Mouse (Mus musculus): ENCODE results near the gene Faap100. TPM values are rescaled to one million over a fixed set of nuclear protein-coding genes. Genes with fewer than 3 reads are reported as not detected.

The Faap100 gene
- polyA plus RNA-seq, 1 experiment from 2014 or later = 39.5 TPM

DNA sequence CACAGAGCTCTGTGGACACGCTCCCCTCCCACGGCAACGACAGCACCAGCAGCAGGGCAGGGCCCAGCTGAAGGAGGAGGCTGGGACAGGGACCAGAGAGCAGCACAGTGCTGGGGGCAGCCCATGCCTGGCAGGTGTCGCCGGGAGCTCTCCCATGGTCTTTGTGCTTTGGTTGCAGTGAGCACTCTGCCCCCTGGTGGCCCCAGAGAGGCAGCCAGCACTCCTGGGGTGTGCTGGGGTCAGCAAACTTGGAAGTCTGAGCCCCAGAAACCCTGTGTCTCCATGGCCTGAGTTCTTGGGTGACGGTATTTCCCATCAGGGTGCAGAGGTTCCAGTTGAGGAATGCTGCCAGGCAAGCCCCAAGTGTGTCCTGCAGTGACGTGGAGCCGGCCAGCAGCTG lies 8.9 kb downstream of the Faap100 start:
- ATAC-seq (ENCODE audit: insufficient read depth, low FRiP score, low TSS enrichment) = no peak
- Histone ChIP-seq H3K27me3 (ENCODE audit: control insufficient read depth, insufficient read depth, low read length) (no peaks in the 10 kb centered on the region), H3K9ac (ENCODE audit: low read length) (peak overlapping the region; percentile 37; the same call in 1 of the 2 replicates), H3K4me2 (ENCODE audit: low read depth) (no peak overlapping the region), H3K27ac (ENCODE audit: low read depth, low read length) (0 out of 2 replicates have a peak overlapping the region, but pooled peaks have one; percentile 14), H3K4me3 (ENCODE audit: low read depth, low read length) (no peak overlapping the region), H3K4me1 (ENCODE audit: control insufficient read depth, insufficient read depth, low read length) (0 out of 2 replicates have a peak, but pooled peaks cover 3% of the 10 kb centered on the region), H3K9me3 (ENCODE audit: control insufficient read depth, low read length) (no peaks in the 10 kb centered on the region), H3K36me3 (ENCODE audit: control insufficient read depth, insufficient read depth, low read length) (peaks cover 4% of the 10 kb centered on the region; the same call in 1 of the 2 replicates)
- 42% methylated on average over 8 of the region's 8 CpGs for WGBS
- DNase-seq (ENCODE audit: low spot score) = peak; percentile 77

DNA sequence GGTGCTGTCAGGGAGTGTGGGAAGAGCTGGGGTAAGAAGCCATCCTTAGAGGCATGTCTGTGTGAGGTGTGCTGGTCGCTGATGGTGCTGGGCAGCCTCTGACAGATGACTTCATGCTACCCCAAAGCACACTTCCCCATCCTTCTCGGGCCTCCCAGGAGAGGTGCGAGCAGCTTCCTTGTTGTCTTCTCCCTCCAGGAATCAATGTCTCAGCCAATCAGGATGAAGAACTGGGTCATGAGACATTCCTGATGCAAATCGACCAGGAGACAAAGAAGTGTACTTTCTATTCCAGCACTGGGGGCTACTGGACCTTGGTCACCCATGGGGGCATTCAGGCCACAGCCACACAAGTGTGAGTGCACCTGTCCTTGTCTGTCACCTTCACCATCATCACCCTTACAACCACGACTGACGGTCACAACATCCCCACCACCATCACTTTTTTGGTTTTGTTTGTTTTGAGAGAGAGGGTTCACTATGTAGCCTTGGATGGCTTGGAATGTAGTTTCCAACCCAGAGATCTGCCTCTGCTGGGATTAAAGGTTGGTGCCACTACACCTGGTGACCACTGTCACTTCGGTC lies 12.0 kb downstream of the Faap100 start:
- no peak overlapping the region for H3K4me3 ChIP-seq (ENCODE audit: low read depth, low read length)
- WGBS = 32% methylated on average over 7 of the region's 7 CpGs

DNA sequence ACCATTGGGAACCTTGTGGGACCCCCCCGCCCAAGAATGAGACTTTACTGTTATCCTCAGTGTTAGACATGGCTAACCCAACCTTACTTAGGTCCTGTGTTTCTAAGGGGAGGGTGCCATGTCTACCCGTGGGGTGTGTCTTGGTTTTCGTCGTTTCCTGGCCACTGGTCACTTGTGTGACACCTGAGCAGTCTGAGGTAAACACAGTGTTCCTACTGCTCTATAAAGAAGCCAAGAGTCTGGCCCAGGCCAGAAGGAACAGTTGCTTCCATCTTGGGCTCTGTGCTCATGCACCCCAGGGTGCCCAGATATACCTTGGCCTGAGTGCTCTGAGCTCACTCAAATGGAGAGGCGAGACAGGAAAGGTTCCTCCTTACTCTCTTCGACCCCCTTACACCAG lies 15.7 kb downstream of the Faap100 start:
- DNase-seq (ENCODE audit: low spot score) (no peak), ATAC-seq (ENCODE audit: insufficient read depth, low FRiP score, low TSS enrichment) (no peak)
- Histone ChIP-seq H3K36me3 (ENCODE audit: control insufficient read depth, insufficient read depth, low read length) (no peaks in the 10 kb centered on the region), H3K9ac (ENCODE audit: low read length) (no peak overlapping the region), H3K4me3 (ENCODE audit: low read depth, low read length) (no peak overlapping the region), H3K27ac (ENCODE audit: low read depth, low read length) (no peak overlapping the region), H3K4me2 (ENCODE audit: low read depth) (no peak overlapping the region), H3K9me3 (ENCODE audit: control insufficient read depth, low read length) (no peaks in the 10 kb centered on the region), H3K4me1 (ENCODE audit: control insufficient read depth, insufficient read depth, low read length) (peaks cover 9% of the 10 kb centered on the region), H3K27me3 (ENCODE audit: control insufficient read depth, insufficient read depth, low read length) (no peaks in the 10 kb centered on the region)
- WGBS = 79% methylated on average over 6 of the region's 6 CpGs

More for the DNA sequence above, 12.0 kb downstream of the Faap100 start:
- H3K36me3 ChIP-seq (ENCODE audit: control insufficient read depth, insufficient read depth, low read length) = peaks cover 4% of the 10 kb centered on the region; the same call in 1 of the 2 replicates
- no peak overlapping the region for H3K4me2 ChIP-seq (ENCODE audit: low read depth)
- no peaks in the 10 kb centered on the region for H3K9me3 ChIP-seq (ENCODE audit: control insufficient read depth, low read length)
- DNase-seq (ENCODE audit: low spot score) (no peak), ATAC-seq (ENCODE audit: insufficient read depth, low FRiP score, low TSS enrichment) (no peak)
- no peak overlapping the region for H3K9ac ChIP-seq (ENCODE audit: low read length)
- no peak overlapping the region for H3K27ac ChIP-seq (ENCODE audit: low read depth, low read length)
- H3K27me3 ChIP-seq (ENCODE audit: control insufficient read depth, insufficient read depth, low read length) = no peaks in the 10 kb centered on the region
- 0 out of 2 replicates have a peak, but pooled peaks cover 3% of the 10 kb centered on the region for H3K4me1 ChIP-seq (ENCODE audit: control insufficient read depth, insufficient read depth, low read length)

DNA sequence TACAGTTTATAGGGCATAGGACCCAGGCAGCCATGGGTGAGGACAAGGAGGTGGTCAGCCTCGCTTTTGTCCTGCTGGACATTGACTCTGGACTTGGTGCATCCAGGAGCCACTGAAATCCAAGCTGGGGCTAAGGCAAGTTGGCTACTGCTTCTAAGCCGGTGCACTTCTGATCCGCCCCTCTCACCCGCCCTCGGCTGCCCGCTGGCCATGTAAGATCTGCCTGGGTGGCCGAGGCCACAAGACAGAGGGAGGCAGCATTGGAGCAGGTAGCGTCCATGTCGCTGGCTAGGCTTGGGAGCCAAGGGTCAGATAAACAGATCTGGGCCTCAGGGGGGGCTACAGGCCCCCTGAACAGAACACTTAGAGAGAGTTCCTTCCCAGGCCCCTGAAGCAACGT lies 17.3 kb downstream of the Faap100 start, which contains the start of gene Fscn2:
Gene Fscn2 (plus strand): TSS at position 240 of the 400 bp plus-strand sequence.
- ATAC-seq (ENCODE audit: insufficient read depth, low FRiP score, low TSS enrichment) = no peak
- no peak within 1 kb of the TSS for H3K9ac ChIP-seq (ENCODE audit: low read length)
- peaks cover 13% of the 10 kb centered on the region for H3K4me1 ChIP-seq (ENCODE audit: control insufficient read depth, insufficient read depth, low read length)
- WGBS = 75% methylated on average over 10 of the region's 10 CpGs
- DNase-seq (ENCODE audit: low spot score) = no peak
- no peaks in the 10 kb centered on the region for H3K27me3 ChIP-seq (ENCODE audit: control insufficient read depth, insufficient read depth, low read length)
- H3K9me3 ChIP-seq (ENCODE audit: control insufficient read depth, low read length) = no peaks in the 10 kb centered on the region
- H3K4me2 ChIP-seq (ENCODE audit: low read depth) = no peak within 1 kb of the TSS
- H3K27ac ChIP-seq (ENCODE audit: low read depth, low read length) = no peak within 1 kb of the TSS
- no peaks in the 10 kb centered on the region for H3K36me3 ChIP-seq (ENCODE audit: control insufficient read depth, insufficient read depth, low read length)
- no peak within 1 kb of the TSS for H3K4me3 ChIP-seq (ENCODE audit: low read depth, low read length)

DNA sequence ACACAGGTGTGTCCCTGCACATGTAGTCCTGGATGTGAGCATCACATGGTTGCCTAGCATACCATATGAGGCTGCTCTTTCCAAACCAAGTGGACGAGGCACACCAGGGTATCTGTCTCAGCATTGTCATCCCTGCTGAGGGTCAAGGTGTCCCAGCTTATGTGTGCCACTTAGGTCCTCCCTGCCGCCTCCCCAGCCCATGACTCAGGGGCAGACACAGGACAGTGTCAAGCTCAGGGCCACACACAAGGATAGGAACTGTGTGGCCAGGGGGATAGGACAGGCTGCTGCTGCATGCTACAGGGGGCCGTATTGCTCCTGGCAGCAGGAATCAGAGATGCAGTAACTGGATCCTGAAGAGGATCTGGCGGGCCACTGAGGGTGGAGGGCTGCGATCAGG lies 17.8 kb downstream of the Faap100 start:
- Histone ChIP-seq H3K9ac (ENCODE audit: low read length) (no peak overlapping the region), H3K36me3 (ENCODE audit: control insufficient read depth, insufficient read depth, low read length) (no peaks in the 10 kb centered on the region), H3K27ac (ENCODE audit: low read depth, low read length) (no peak overlapping the region), H3K9me3 (ENCODE audit: control insufficient read depth, low read length) (no peaks in the 10 kb centered on the region), H3K27me3 (ENCODE audit: control insufficient read depth, insufficient read depth, low read length) (no peaks in the 10 kb centered on the region), H3K4me3 (ENCODE audit: low read depth, low read length) (no peak overlapping the region), H3K4me2 (ENCODE audit: low read depth) (no peak overlapping the region), H3K4me1 (ENCODE audit: control insufficient read depth, insufficient read depth, low read length) (peaks cover 13% of the 10 kb centered on the region)
- 80% methylated on average over 5 of the region's 5 CpGs for WGBS
- ATAC-seq (ENCODE audit: insufficient read depth, low FRiP score, low TSS enrichment) (no peak), DNase-seq (ENCODE audit: low spot score) (no peak)

DNA sequence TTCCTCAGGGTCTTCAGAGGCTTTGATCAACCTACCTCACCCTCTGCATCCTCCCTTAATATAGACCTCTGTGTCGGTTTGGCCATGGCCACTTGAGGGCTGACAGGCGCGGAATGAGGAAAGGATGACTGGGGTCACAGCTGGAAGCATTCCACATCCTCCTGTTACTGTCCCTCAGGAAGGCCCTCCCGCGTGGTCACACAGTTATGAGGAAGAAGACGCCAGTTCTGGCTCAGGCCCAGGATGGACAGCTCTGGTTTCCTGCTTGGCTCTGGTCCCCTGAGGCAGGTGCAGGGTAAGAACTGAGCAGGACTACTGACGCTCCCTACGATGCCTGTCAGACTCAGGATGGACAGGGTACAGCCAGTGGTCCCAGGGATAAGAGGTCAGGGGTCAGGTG lies 18.5 kb downstream of the Faap100 start:
- 61% methylated on average over 8 of the region's 8 CpGs for WGBS
- no peaks in the 10 kb centered on the region for H3K27me3 ChIP-seq (ENCODE audit: control insufficient read depth, insufficient read depth, low read length)
- no peak overlapping the region for H3K9ac ChIP-seq (ENCODE audit: low read length)
- H3K4me3 ChIP-seq (ENCODE audit: low read depth, low read length) = no peak overlapping the region
- DNase-seq (ENCODE audit: low spot score) (no peak), ATAC-seq (ENCODE audit: insufficient read depth, low FRiP score, low TSS enrichment) (no peak)
- H3K9me3 ChIP-seq (ENCODE audit: control insufficient read depth, low read length) = no peaks in the 10 kb centered on the region
- H3K36me3 ChIP-seq (ENCODE audit: control insufficient read depth, insufficient read depth, low read length) = no peaks in the 10 kb centered on the region
- H3K4me2 ChIP-seq (ENCODE audit: low read depth) = no peak overlapping the region
- H3K4me1 ChIP-seq (ENCODE audit: control insufficient read depth, insufficient read depth, low read length) = peaks cover 13% of the 10 kb centered on the region
- H3K27ac ChIP-seq (ENCODE audit: low read depth, low read length) = no peak overlapping the region

DNA sequence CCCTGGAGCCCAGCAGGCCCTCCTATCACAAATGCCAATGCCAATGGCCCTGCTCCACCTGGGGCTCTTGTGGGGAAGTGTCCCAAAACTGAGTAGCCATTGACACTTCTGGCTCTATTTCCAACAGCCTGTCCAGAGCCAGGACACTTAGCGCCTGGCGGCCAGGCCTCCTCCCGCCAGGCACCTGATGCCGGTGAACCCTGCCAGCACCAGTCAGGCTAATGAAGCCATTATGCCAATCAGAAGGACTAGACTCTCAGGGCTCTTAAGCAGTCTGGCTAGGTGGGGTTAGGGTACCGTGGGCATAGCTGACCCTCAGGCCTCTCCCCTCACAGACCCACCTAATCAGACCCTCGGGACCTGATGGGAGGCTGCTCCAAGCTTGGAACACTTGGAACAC lies 19.2 kb downstream of the Faap100 start:
- Histone ChIP-seq H3K27ac (ENCODE audit: low read depth, low read length) (no peak overlapping the region), H3K9me3 (ENCODE audit: control insufficient read depth, low read length) (no peaks in the 10 kb centered on the region), H3K36me3 (ENCODE audit: control insufficient read depth, insufficient read depth, low read length) (no peaks in the 10 kb centered on the region), H3K9ac (ENCODE audit: low read length) (no peak overlapping the region), H3K4me1 (ENCODE audit: control insufficient read depth, insufficient read depth, low read length) (peaks cover 13% of the 10 kb centered on the region), H3K4me3 (ENCODE audit: low read depth, low read length) (no peak overlapping the region), H3K4me2 (ENCODE audit: low read depth) (no peak overlapping the region), H3K27me3 (ENCODE audit: control insufficient read depth, insufficient read depth, low read length) (no peaks in the 10 kb centered on the region)
- DNase-seq (ENCODE audit: low spot score) = no peak
- no peak for ATAC-seq (ENCODE audit: insufficient read depth, low FRiP score, low TSS enrichment)
- 88% methylated on average over 6 of the region's 6 CpGs for WGBS

DNA sequence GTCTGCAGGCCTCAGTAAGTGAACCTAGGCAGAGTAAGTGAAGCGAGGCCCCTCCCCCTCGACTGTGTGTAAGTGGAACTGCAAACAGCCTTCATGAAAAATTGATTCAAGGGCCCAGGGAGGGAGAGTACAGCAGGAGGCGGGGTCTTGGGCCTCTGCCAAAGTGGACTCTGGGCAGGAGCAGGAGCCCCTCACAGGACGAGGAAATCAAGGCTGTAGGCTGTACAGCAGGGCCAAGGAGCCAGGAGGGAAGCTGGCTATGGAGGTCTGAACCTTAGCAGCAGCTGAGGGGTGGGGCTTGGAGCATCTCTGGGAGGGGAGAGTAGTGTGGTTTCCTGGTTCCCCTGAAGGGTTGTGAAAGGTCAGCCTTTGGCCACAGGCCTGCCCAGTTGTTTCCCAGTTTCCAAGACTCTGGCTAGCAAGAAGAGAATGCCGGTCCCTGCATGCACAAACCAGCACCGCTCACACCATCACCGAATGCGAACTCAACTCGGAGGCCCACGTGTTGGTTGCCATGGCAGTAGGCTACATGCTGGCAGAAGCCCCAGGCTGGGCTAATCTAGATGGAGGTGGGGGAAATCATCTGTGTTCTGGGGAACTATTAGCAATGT lies 20.7 kb downstream of the Faap100 start:
- Histone ChIP-seq H3K36me3 (ENCODE audit: control insufficient read depth, insufficient read depth, low read length) (no peaks in the 10 kb centered on the region), H3K9me3 (ENCODE audit: control insufficient read depth, low read length) (no peaks in the 10 kb centered on the region), H3K4me3 (ENCODE audit: low read depth, low read length) (no peak overlapping the region), H3K27ac (ENCODE audit: low read depth, low read length) (peak overlapping the region; percentile 78), H3K4me1 (ENCODE audit: control insufficient read depth, insufficient read depth, low read length) (peaks cover 18% of the 10 kb centered on the region), H3K4me2 (ENCODE audit: low read depth) (no peak overlapping the region; the same call in 1 of the 2 replicates), H3K27me3 (ENCODE audit: control insufficient read depth, insufficient read depth, low read length) (no peaks in the 10 kb centered on the region), H3K9ac (ENCODE audit: low read length) (peak overlapping the region; percentile 29; the same call in 1 of the 2 replicates)
- 22% methylated on average over 10 of the region's 10 CpGs for WGBS
- 0 out of 2 replicates have a peak, but pooled peaks have one; percentile 36 for ATAC-seq (ENCODE audit: insufficient read depth, low FRiP score, low TSS enrichment)
- peak; percentile 78 for DNase-seq (ENCODE audit: low spot score)

DNA sequence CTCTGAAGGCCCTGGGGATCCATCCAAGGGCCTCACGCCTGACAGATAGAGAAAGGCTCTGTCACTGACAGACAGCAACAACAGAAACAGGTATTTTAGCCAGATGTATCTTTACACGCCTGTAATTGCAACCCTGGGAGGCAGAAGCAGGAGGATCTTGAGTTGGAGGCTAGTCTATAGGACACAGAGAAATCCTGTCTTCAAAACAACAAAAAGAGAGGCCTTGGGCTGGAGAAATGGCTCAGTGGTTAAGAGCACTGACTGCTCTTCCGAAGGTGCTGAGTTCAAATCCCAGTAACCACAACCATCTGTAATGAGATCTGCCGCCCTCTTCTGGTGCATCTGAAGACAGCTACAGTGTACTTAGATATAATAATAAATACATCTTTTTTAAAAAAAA lies 21.7 kb downstream of the Faap100 start:
- no peaks in the 10 kb centered on the region for H3K36me3 ChIP-seq (ENCODE audit: control insufficient read depth, insufficient read depth, low read length)
- no peak overlapping the region for H3K4me2 ChIP-seq (ENCODE audit: low read depth)
- ATAC-seq (ENCODE audit: insufficient read depth, low FRiP score, low TSS enrichment) (no peak), DNase-seq (ENCODE audit: low spot score) (no peak)
- H3K27ac ChIP-seq (ENCODE audit: low read depth, low read length) = no peak overlapping the region
- no peak overlapping the region for H3K4me3 ChIP-seq (ENCODE audit: low read depth, low read length)
- 90% methylated on average over 4 of the region's 4 CpGs for WGBS
- no peaks in the 10 kb centered on the region for H3K9me3 ChIP-seq (ENCODE audit: control insufficient read depth, low read length)
- no peaks in the 10 kb centered on the region for H3K27me3 ChIP-seq (ENCODE audit: control insufficient read depth, insufficient read depth, low read length)
- no peak overlapping the region for H3K9ac ChIP-seq (ENCODE audit: low read length)
- peaks cover 23% of the 10 kb centered on the region for H3K4me1 ChIP-seq (ENCODE audit: control insufficient read depth, insufficient read depth, low read length)

Measured in neural tube, embryonic 11.5 days (tissue).